Mouse (Mus musculus) myocyte (in vitro differentiated cells): ENCODE data around the gene Pparg.

Source experiments
- CEBPB ChIP-seq: IDR thresholded peaks from 2 replicates; pipeline ENCODE4 v1.6.1; 2011; ENCODE audit warnings: mild to moderate bottlenecking, moderate library complexity; ENCODE audit not compliant: poor library complexity, insufficient read depth, severe bottlenecking
- POLR2A ChIP-seq: IDR thresholded peaks from one replicate; pipeline ENCODE4 v1.6.1; 2011; ENCODE audit warnings: low read depth, mild to moderate bottlenecking, control low read depth, moderate library complexity; ENCODE audit not compliant: insufficient read length
- POLR2AphosphoS2 ChIP-seq: IDR thresholded peaks from one replicate; pipeline ENCODE4 v1.6.1; 2011; ENCODE audit warnings: low read depth, control low read depth; ENCODE audit not compliant: insufficient read length

DNA sequence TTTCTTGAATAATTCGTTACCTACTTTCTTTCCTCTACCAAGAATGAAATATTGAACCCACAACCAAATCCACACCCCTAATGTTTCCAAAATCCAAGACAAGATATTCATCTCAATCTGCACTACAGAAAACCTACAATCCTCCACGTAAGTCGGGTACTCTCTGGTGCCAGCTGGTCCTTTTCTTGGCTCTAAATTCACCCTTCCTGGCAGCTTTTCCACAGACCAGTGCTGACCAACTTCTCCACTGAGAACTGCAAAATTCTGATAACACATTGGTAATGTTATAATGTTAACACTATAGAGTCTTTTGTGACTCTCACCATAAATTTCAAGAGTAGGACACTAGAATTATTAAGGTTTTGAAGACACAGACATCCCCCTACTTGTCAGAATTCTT is 57.4 kb downstream of the Pparg start:
- TF ChIP-seq CEBPB (no peak), POLR2A (no peak), POLR2AphosphoS2 (no peak)
